Mouse (Mus musculus): ENCODE results near the gene Muc1. TPM values are rescaled to one million over a fixed set of nuclear protein-coding genes. Genes with fewer than 3 reads are reported as not detected.
"Not testable (repeated sequence)": the region's sequence is repeated elsewhere in the genome, so short reads cannot be mapped to it uniquely, and the experiment has no call there.

The Muc1 gene
- polyA plus RNA-seq, 1 experiment from 2014 or later, result 12.3 TPM

DNA sequence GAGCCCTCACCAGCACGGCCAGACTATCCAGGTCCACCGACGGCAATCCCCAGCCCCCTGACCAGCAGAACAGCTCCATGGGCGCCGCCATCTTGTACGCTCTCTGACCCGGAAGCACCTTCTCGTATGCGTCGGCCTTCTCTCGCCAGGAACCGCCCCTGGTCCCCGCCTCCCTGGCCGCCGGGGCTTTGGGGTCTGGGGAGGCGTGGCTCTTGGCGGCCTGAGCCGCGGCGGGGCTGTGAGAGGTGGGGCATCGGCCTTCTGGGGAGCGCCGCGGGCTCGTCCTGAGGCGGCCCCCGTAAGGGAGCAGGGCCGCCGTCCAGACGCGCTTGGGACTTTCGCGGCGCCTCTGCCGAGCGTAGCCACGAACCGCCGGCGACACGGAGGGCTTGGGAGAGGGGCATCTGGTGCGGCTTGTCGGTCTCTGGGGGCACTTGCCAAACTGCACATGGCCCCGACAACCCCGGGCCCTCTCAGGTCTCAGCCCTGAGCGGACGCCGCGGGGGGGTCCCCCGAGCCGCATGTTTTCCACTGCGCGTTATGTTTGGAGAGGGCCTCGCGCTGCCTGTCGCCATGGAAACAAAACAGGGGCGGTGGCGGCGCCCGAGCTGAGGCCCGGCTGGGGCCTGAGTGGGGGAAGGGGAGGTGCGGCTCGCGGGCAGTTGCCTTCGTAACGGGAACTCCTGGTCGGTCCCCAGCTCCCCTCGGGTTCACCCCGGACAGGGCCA lies 14.9 kb upstream of the Muc1 start:
- Histone ChIP-seq H3K4me3 (replicated peaks) (peak overlapping the region; percentile 90), H3K9ac (peak overlapping the region; percentile 64), H3K27ac (peak overlapping the region; percentile 97), H3K4me2 (peak overlapping the region; percentile 91), H3K4me1 (peaks cover 50% of the 10 kb centered on the region), H3K36me3 (peaks cover 26% of the 10 kb centered on the region), H3K9me3 (replicated peaks) (no peaks in the 10 kb centered on the region), H3K27me3 (no peaks in the 10 kb centered on the region)
- peak; percentile 94 for ATAC-seq (replicated peaks; ENCODE audit: low FRiP score)
- under 1% methylated on average over 69 of the region's 69 CpGs for WGBS

DNA sequence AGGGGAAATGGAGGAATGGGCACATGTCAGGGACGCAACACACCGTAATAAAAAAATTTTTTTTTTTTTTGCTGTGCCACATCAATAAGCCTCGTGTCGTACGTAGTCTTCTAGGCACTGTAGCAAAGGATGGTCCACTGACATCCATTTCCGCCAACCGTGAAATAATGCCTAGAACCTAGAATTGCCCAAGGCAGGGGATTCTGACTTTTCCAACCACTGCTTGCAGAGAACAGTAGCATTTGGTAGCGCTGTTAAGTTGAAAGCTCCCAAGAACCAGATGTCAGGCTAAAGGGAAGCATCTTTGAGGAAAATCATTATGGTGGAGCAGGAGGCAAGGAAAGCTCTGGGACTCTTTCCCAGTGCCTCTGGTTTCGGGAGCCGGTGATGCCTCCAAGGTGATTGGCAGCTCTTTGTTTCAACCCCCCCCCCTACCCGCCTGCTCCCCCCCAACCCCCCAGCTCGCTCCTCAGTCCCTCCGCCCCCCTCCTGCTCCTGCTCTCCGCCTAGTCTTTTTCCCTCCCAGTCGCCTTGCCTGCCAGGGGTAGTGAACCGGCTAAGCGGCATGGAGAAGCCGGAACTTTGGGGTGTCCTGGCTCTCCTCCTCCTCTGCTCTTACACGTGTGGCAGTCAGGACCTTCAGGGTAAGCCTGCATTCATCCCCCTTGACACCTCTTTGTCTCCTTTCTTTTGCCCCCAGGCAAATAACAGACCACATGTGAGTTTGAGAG lies 14.0 kb upstream of the Muc1 start, which contains the start of gene Thbs3:
Gene Thbs3, plus strand, starts transcription at position 500 of the 731 bp plus-strand sequence.
- Histone ChIP-seq H3K4me2 (peak within 1 kb of the TSS; percentile 91), H3K4me3 (replicated peaks) (peak within 1 kb of the TSS; percentile 90), H3K4me1 (peaks cover 56% of the 10 kb centered on the region), H3K27me3 (no peaks in the 10 kb centered on the region), H3K27ac (peak within 1 kb of the TSS; percentile 97), H3K36me3 (peaks cover 18% of the 10 kb centered on the region), H3K9ac (peak within 1 kb of the TSS; percentile 64), H3K9me3 (replicated peaks) (no peaks in the 10 kb centered on the region)
- whole genome bisulfite sequencing, result under 1% methylated on average over 19 of the region's 19 CpGs
- no peak for ATAC-seq (replicated peaks; ENCODE audit: low FRiP score)

DNA sequence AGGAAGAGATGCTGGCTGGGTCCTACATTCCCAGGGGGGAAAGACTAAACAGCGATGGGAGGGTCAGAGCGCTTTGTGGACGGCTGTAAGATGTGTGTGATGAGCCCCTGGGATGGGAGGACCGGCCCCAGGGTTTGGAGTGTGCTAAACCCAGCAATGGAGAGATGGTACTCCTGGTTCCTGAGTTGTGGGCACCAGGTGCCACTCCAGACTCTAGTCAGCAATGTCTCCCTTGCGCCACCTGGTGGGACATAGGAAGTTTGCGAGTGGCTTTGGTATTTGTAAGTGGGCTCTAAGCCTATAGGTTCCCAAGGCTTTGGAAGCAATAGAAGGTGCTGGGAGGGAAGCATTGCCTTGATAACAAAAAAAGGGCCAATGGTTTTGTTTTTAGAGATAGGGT lies 13.0 kb upstream of the Muc1 start:
- WGBS, result 2% methylated on average over 6 of the region's 6 CpGs
- ATAC-seq (replicated peaks; ENCODE audit: low FRiP score), result 0 out of 2 replicates have a peak, but pooled peaks have one; percentile 2
- no peaks in the 10 kb centered on the region for H3K9me3 ChIP-seq (replicated peaks)
- H3K4me2 ChIP-seq, result peak overlapping the region; percentile 91
- H3K27me3 ChIP-seq, result no peaks in the 10 kb centered on the region
- peaks cover 7% of the 10 kb centered on the region; the same call in 1 of the 2 replicates for H3K36me3 ChIP-seq
- peaks cover 48% of the 10 kb centered on the region for H3K4me1 ChIP-seq
- 0 out of 2 replicates have a peak overlapping the region, but pooled peaks have one; percentile 16 for H3K9ac ChIP-seq
- peak overlapping the region; percentile 90 for H3K4me3 ChIP-seq (replicated peaks)
- H3K27ac ChIP-seq, result peak overlapping the region; percentile 97; the same call in 1 of the 2 replicates

DNA sequence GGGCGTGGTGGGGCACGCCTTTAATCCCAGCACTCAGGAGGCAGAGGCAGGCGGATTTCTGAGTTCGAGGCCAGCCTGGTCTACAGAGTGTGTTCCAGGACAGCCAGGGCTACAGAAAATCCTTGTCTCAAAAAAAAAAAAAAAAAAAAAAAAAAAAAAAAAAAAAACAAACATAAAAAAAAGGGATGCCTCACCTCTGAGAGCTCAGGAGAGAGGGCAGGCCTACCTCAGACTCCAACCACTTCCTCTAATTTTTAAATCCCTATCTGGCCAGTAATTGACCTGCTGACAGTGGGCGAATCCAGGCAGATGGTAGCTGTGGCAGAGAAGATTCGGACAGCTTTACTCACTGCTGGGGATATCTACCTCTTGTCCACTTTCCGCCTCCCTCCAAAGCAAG lies 12.4 kb upstream of the Muc1 start:
- H3K9me3 ChIP-seq (replicated peaks); H3K36me3 ChIP-seq; H3K27me3 ChIP-seq; H3K27ac ChIP-seq; H3K9ac ChIP-seq; ATAC-seq (replicated peaks; ENCODE audit: low FRiP score); H3K4me3 ChIP-seq (replicated peaks): not testable (repeated sequence)
- H3K4me1 ChIP-seq, result peaks cover 44% of the 10 kb centered on the region
- H3K4me2 ChIP-seq, result peak overlapping the region; percentile 91
- 75% methylated on average over 7 of the region's 7 CpGs for WGBS

DNA sequence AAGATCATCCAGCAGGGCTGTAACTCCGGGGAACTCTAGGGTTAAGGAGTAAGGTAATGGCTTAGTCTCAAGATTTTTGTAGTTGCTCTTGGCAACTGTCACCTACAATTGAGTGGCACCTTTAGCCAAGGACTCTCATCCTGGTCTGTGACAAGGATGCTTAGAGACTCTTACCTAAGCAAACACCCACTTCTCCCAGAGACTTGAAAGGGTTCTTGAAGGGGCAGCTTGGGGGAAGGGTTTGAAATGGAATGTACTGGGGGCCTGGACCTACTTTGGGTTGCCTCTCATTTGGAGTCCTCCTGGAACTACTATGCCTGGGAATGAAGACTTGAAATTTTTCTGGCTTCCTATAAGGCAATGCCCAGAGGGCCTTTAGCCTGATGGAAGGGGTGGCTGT lies 10.6 kb upstream of the Muc1 start:
- Histone ChIP-seq H3K4me3 (replicated peaks) (no peak overlapping the region), H3K27me3 (no peaks in the 10 kb centered on the region), H3K36me3 (peaks cover 4% of the 10 kb centered on the region; the same call in 1 of the 2 replicates), H3K4me1 (peaks cover 30% of the 10 kb centered on the region), H3K9ac (no peak overlapping the region), H3K4me2 (no peak overlapping the region), H3K9me3 (replicated peaks) (no peaks in the 10 kb centered on the region), H3K27ac (no peak overlapping the region)
- no peak for ATAC-seq (replicated peaks; ENCODE audit: low FRiP score)
- 69% methylated on average over 1 of the region's 1 CpGs for WGBS

DNA sequence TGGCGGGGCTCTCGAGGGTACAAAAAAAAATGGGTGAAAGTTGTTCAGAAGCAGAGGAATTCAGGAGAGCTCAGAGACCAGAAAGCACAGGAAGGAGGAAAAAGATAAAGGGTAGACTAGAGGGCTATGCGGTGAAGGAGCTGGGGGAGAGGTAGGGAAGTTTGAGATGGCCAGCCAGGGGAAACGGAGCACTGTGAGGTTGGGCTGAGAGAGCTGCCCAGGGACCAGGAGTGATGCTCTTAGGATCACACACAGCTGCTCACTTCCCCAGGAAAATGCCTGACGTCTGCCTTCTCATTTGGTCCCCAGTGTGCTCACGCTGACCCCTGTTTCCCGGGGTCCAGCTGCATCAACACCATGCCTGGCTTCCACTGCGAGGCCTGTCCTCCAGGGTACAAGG lies 9.3 kb upstream of the Muc1 start:
- Histone ChIP-seq H3K27ac (no peak overlapping the region), H3K4me2 (no peak overlapping the region), H3K4me1 (peaks cover 26% of the 10 kb centered on the region), H3K9me3 (replicated peaks) (no peaks in the 10 kb centered on the region), H3K27me3 (no peaks in the 10 kb centered on the region), H3K4me3 (replicated peaks) (no peak overlapping the region), H3K36me3 (peaks cover 13% of the 10 kb centered on the region; the same call in 1 of the 2 replicates), H3K9ac (0 out of 2 replicates have a peak overlapping the region, but pooled peaks have one; percentile 23)
- no peak for ATAC-seq (replicated peaks; ENCODE audit: low FRiP score)
- 26% methylated on average over 8 of the region's 8 CpGs for WGBS

DNA sequence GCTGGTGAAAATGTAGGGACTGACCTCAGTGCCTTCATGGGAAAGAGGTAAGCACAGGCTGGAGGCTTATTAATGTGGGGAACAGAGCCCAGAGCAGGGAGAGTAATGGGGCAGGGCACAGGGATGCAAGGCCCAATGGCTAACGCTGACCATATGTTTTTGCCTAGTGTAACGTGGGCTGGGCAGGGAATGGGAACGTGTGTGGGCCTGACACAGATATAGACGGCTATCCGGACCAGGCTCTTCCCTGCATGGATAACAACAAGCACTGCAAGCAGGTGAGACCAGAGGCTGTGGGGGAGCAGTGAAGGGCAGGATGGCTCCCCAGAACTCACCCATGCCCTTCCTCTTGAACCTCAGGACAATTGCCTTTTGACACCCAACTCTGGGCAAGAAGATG lies 7.7 kb upstream of the Muc1 start:
- Histone ChIP-seq H3K4me1 (peaks cover 21% of the 10 kb centered on the region), H3K27ac (no peak overlapping the region), H3K9me3 (replicated peaks) (no peaks in the 10 kb centered on the region), H3K36me3 (peaks cover 13% of the 10 kb centered on the region; the same call in 1 of the 2 replicates), H3K4me3 (replicated peaks) (no peak overlapping the region), H3K9ac (no peak overlapping the region), H3K27me3 (peaks cover 7% of the 10 kb centered on the region), H3K4me2 (no peak overlapping the region)
- WGBS, result 73% methylated on average over 5 of the region's 5 CpGs
- ATAC-seq (replicated peaks; ENCODE audit: low FRiP score), result no peak

DNA sequence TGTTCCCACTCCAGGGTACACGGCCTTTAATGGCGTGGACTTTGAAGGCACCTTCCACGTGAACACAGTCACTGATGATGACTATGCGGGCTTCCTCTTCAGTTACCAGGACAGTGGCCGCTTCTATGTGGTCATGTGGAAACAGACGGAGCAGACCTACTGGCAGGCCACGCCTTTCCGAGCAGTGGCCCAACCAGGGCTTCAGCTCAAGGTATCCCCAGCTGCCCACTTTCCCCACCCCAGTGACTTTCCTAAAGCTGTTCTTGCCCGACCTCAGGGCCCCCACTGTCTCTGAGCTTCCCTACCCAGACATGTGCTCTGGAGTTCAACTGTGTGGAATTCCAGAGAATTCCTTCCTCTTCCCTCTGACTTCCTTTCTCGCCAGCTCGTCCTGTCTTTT lies 4.1 kb upstream of the Muc1 start:
- Histone ChIP-seq H3K9ac (no peak overlapping the region), H3K4me3 (replicated peaks) (no peak overlapping the region), H3K4me1 (peaks cover 41% of the 10 kb centered on the region), H3K27me3 (peaks cover 11% of the 10 kb centered on the region), H3K27ac (no peak overlapping the region), H3K9me3 (replicated peaks) (no peaks in the 10 kb centered on the region), H3K36me3 (peaks cover 13% of the 10 kb centered on the region; the same call in 1 of the 2 replicates), H3K4me2 (no peak overlapping the region)
- 84% methylated on average over 11 of the region's 11 CpGs for WGBS
- no peak for ATAC-seq (replicated peaks; ENCODE audit: low FRiP score)

DNA sequence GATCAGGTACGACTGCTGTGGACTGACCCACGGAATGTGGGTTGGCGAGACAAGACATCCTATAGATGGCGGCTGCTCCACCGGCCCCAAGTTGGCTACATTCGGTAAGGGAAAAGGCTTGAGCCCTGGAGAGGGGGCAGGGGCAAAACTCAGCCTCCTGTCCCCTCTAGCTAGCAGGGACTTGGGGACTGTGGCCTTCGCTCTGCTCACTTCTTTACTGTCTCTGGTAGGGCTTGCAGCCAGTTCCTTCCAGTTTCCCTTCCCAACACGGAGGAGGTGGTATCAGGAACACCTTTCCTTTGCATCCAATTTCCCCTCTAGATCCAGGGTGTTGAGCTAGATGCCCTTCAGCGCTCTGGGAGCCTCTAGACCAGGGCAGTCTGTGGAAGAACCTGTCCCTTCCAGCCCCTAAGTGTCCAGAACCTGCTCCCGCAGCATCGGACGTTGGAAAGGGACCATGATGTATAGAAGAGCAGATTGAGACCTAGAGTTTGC lies 3.5 kb upstream of the Muc1 start:
- Histone ChIP-seq H3K4me2 (no peak overlapping the region; the same call in 1 of the 2 replicates), H3K27me3 (peaks cover 11% of the 10 kb centered on the region), H3K4me1 (peaks cover 43% of the 10 kb centered on the region), H3K9ac (no peak overlapping the region), H3K27ac (no peak overlapping the region), H3K36me3 (peaks cover 13% of the 10 kb centered on the region; the same call in 1 of the 2 replicates), H3K4me3 (replicated peaks) (no peak overlapping the region), H3K9me3 (replicated peaks) (no peaks in the 10 kb centered on the region)
- WGBS, result 66% methylated on average over 12 of the region's 12 CpGs
- no peak for ATAC-seq (replicated peaks; ENCODE audit: low FRiP score)

DNA sequence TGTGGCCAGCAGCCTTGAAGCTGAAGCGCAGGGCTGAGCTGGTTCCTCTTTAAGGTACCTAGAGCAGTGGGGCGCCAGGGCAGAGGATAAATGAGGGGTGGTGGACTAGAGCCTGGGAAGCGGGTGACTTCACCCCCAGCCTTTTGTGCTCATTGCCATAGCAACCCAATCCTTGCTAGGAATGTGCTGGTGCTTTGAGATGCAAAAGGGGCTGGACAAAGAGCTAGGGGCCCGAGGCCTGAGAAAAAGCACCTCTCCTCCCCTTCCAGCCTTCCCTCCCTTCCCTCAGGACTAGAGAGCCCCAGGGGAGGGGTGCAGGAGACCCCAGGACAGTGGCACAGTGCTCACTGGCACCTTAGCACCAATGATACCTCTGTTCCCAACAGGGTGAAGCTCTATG lies 2.9 kb upstream of the Muc1 start:
- peaks cover 13% of the 10 kb centered on the region for H3K27me3 ChIP-seq
- no peak overlapping the region for H3K4me3 ChIP-seq (replicated peaks)
- H3K36me3 ChIP-seq, result peaks cover 13% of the 10 kb centered on the region; the same call in 1 of the 2 replicates
- ATAC-seq (replicated peaks; ENCODE audit: low FRiP score), result no peak
- no peaks in the 10 kb centered on the region for H3K9me3 ChIP-seq (replicated peaks)
- H3K9ac ChIP-seq, result no peak overlapping the region
- H3K4me2 ChIP-seq, result peak overlapping the region; percentile 80
- peaks cover 43% of the 10 kb centered on the region for H3K4me1 ChIP-seq
- 52% methylated on average over 4 of the region's 4 CpGs for WGBS
- no peak overlapping the region for H3K27ac ChIP-seq

DNA sequence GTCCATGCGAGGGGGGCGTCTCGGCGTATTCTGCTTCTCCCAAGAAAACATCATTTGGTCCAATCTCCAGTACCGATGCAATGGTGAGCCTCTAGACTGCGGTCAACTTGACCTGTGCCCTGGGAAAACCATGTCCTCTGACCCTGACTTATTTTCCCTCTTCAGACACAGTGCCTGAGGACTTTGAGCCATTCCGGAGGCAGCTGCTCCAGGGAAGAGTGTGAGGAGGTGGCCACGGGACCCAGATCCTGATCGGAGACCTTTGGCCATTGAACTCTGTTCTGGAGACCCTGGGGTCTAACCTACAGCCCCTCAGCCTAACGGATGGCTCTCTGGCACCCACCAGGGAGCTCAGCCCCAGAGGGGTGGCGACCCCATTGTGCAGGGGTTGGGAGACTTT lies 2.5 kb upstream of the Muc1 start:
- H3K9ac ChIP-seq, result 0 out of 2 replicates have a peak overlapping the region, but pooled peaks have one; percentile 39
- peak overlapping the region; percentile 45 for H3K4me3 ChIP-seq (replicated peaks)
- peaks cover 43% of the 10 kb centered on the region for H3K4me1 ChIP-seq
- peak overlapping the region; percentile 80 for H3K4me2 ChIP-seq
- no peaks in the 10 kb centered on the region for H3K9me3 ChIP-seq (replicated peaks)
- H3K27me3 ChIP-seq, result peaks cover 13% of the 10 kb centered on the region
- peaks cover 12% of the 10 kb centered on the region; the same call in 1 of the 2 replicates for H3K36me3 ChIP-seq
- no peak for ATAC-seq (replicated peaks; ENCODE audit: low FRiP score)
- WGBS, result 34% methylated on average over 11 of the region's 11 CpGs
- no peak overlapping the region for H3K27ac ChIP-seq

DNA sequence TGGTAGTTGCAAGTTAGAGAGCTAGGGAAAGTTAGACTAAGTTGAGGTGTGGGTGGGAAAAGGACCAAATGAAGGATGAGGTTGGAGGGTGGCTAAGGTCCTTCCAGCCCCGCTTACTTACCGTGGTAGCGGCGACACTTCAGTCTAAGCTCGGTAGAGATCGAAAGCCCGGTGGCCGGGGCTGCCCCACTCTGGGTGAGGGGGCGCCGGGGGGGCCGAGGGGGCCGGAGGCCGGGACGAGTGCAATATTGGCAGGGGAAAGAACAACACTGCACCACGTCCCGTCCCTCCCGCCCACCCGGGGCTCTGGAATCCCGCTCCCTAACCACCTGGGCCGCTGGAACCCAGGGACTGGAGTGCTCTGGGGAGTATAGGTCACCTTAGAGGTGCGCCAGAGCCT lies 2.0 kb upstream of the Muc1 start, which contains the start of gene Mtx1:
Gene Mtx1, minus strand, starts transcription at position 189 of the 400 bp plus-strand sequence.
- 3% methylated on average over 21 of the region's 21 CpGs for WGBS
- peaks cover 9% of the 10 kb centered on the region; the same call in 1 of the 2 replicates for H3K36me3 ChIP-seq
- peak within 1 kb of the TSS; percentile 77; the same call in 1 of the 2 replicates for H3K27ac ChIP-seq
- peak within 1 kb of the TSS; percentile 80 for H3K4me2 ChIP-seq
- ATAC-seq (replicated peaks; ENCODE audit: low FRiP score), result peak; percentile 7; the same call in 1 of the 2 replicates
- no peaks in the 10 kb centered on the region for H3K9me3 ChIP-seq (replicated peaks)
- peaks cover 47% of the 10 kb centered on the region for H3K4me1 ChIP-seq
- H3K4me3 ChIP-seq (replicated peaks), result peak within 1 kb of the TSS; percentile 45
- H3K9ac ChIP-seq, result peak within 1 kb of the TSS; percentile 39; the same call in 1 of the 2 replicates
- peaks cover 13% of the 10 kb centered on the region for H3K27me3 ChIP-seq
